Mouse (Mus musculus) neural tube, embryonic 14.5 days (tissue): ENCODE measurements at regions not wholly inside any gene's neighbourhood (a gene's known extent, or its start where the extent isn't known, plus 50 kb on each side); places are given as distances from the start of the nearest gene placed in this dataset.

Source experiments
- ATAC-seq: fragments of 200-750 bp; cut with Nextera tagmentation; 2 replicates; pipeline ENCODE4 v1.8.0; 2017; ENCODE audit warnings: low read depth, mild to moderate bottlenecking, moderate TSS enrichment, moderate library complexity
- H3K27ac ChIP-seq: fragments of 300-500 bp; sonication (generic); 2 replicates; pipeline ENCODE4 v1.5.1; 2014; ENCODE audit warnings: low read depth, mild to moderate bottlenecking, control low read depth, low read length, moderate library complexity, mixed read lengths
- H3K27me3 ChIP-seq: fragments of 300-500 bp; sonication (generic); 2 replicates; pipeline ENCODE4 v1.6.1; 2014; ENCODE audit warnings: low read length; ENCODE audit not compliant: control insufficient read depth, insufficient read depth
- H3K36me3 ChIP-seq: fragments of 300-500 bp; sonication (generic); 2 replicates; pipeline ENCODE4 v1.6.1; 2014; ENCODE audit warnings: low read length, mixed read lengths; ENCODE audit not compliant: control insufficient read depth, insufficient read depth
- H3K4me1 ChIP-seq: fragments of 300-500 bp; sonication (generic); 2 replicates; pipeline ENCODE4 v1.6.1; 2014; ENCODE audit warnings: low read length; ENCODE audit not compliant: control insufficient read depth, insufficient read depth
- H3K4me2 ChIP-seq: fragments of 300-500 bp; sonication (generic); 2 replicates; pipeline ENCODE4 v1.6.1; 2014; ENCODE audit warnings: mild to moderate bottlenecking, low read depth, low read length, control low read depth
- H3K4me3 ChIP-seq: fragments of 300-500 bp; sonication (generic); 2 replicates; pipeline ENCODE4 v1.5.1; 2014; ENCODE audit warnings: low read depth, low read length, control low read depth, mixed read lengths
- H3K9ac ChIP-seq: fragments of 300-500 bp; sonication (generic); replicated peaks from 2 replicates; pipeline ENCODE4 v1.6.1; 2014; ENCODE audit warnings: low read depth, mild to moderate bottlenecking, control low read depth, low read length, mixed read lengths
- H3K9me3 ChIP-seq: fragments of 300-500 bp; sonication (generic); 2 replicates; pipeline ENCODE4 v1.6.1; 2016; ENCODE audit warnings: low read length; ENCODE audit not compliant: control insufficient read depth
- WGBS: fragments of 180-500 bp; shearing (Covaris S2); extraction: QIAGEN DNeasy Blood & Tissue Kit; methylation state at CpG from one replicate; pipeline ENCODE4 v1.1.7; 2014; 5-methylcytosine and 5-hydroxymethylcytosine counted together

- Histone ChIP-seq H3K4me2 (no peak overlapping the region), H3K27me3 (no peaks in the 10 kb centered on the region), H3K9ac (no peak overlapping the region), H3K36me3 (no peaks in the 10 kb centered on the region), H3K4me1 (no peaks in the 10 kb centered on the region), H3K27ac (no peak overlapping the region), H3K9me3 (no peaks in the 10 kb centered on the region), H3K4me3 (no peak overlapping the region)
- no peak for ATAC-seq
- WGBS = 82% methylated on average over 2 of the region's 2 CpGs
Measured at GRCm38 (mm10) chr5:63213381-63213780, 399.8 kb downstream of the Dthd1 start.

GRCm38 (mm10) chr5:63219467-63219866, 405.8 kb downstream of the Dthd1 start:
- WGBS = 73% methylated on average over 3 of the region's 3 CpGs
- H3K4me1 ChIP-seq = no peaks in the 10 kb centered on the region
- no peak overlapping the region for H3K4me3 ChIP-seq
- H3K4me2 ChIP-seq = no peak overlapping the region
- H3K27me3 ChIP-seq = no peaks in the 10 kb centered on the region
- H3K36me3 ChIP-seq = no peaks in the 10 kb centered on the region
- H3K9ac ChIP-seq = no peak overlapping the region
- no peaks in the 10 kb centered on the region for H3K9me3 ChIP-seq
- ATAC-seq = no peak
- no peak overlapping the region for H3K27ac ChIP-seq

GRCm38 (mm10) chr5:63262568-63262967, 386.3 kb upstream of the Nwd2 start:
- H3K4me2 ChIP-seq = no peak overlapping the region
- no peak overlapping the region for H3K27ac ChIP-seq
- H3K9ac ChIP-seq = no peak overlapping the region
- no peaks in the 10 kb centered on the region for H3K9me3 ChIP-seq
- H3K36me3 ChIP-seq = no peaks in the 10 kb centered on the region
- H3K4me1 ChIP-seq = no peaks in the 10 kb centered on the region
- H3K4me3 ChIP-seq = no peak overlapping the region
- ATAC-seq = no peak; the same call in 1 of the 2 replicates
- H3K27me3 ChIP-seq = no peaks in the 10 kb centered on the region
